Mouse (Mus musculus) bone marrow macrophage, adult 2 months (primary cell): Measurements from ENCODE around the gene Mtmr14.

Experiments used
- CTCF ChIP-seq: IDR thresholded peaks from 2 replicates; pipeline ENCODE4 v1.5.1; 2012; ENCODE audit warnings: low read depth, mild to moderate bottlenecking, low read length, moderate library complexity
- POLR2A ChIP-seq: IDR thresholded peaks from 2 replicates; pipeline ENCODE4 v1.6.1; 2012; ENCODE audit warnings: mild to moderate bottlenecking, low read depth, low read length, borderline replicate concordance

GRCm38 (mm10) chr6:113276846-113277245 is 39.2 kb downstream of the Mtmr14 start:
- TF ChIP-seq POLR2A (no peak), CTCF (no peak)
